Mouse (Mus musculus) cerebellum, postnatal 25 days (tissue): ENCODE measurements around the gene Smc2.
"Not testable (repeated sequence)": the region's sequence is repeated elsewhere in the genome, so short reads cannot be mapped to it uniquely, and the experiment has no call there.

Experiments used
- DNase-seq, 2 experiments: peaks; one replicate each; pipeline ENCODE4 v3.0.0; 2021; ENCODE audit warnings: mixed read lengths in 2 of 2

Smc2 gene

DNA sequence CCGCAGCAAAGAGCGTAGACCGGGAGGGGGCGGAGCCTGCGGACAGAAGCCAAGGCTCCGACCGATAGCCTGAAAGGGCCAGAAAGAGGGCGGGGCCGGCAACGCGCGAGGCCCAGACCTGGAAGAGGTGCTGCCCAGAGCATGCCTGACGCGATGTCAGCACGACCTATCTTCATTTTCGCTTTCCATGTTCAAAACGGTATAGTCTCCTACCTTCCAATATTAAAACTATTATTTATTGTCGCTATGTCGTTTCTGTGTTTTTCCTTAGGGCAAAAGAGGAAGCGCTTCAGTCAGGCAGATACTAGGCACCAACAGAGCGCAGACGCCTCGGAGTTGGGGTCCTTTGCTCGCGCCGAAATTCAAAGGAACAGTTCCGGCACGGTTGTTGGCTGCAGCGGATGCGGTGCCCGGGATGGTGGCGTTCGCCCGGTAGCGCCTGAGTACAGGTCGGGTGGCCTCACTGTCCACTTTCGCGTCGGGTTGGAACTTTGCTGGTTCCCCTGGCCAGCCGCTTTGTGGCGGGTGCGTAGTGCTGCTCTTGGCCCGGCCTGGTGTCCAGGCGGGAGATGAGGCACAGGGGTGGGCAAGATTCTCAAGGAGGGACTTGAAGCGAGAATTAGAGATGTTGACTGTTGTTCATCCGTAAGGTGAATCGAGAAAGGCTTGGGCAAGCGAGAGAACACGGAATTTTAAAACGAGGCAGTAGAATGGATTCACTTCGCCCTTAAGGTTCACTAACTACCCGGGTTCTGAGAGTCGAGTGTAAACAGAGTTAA, at the start of gene Smc2:
Gene Smc2 (plus strand): TSS at position 358 of the 779 bp plus-strand sequence.
- DNase-seq: peak; percentile 92 to 97

DNA sequence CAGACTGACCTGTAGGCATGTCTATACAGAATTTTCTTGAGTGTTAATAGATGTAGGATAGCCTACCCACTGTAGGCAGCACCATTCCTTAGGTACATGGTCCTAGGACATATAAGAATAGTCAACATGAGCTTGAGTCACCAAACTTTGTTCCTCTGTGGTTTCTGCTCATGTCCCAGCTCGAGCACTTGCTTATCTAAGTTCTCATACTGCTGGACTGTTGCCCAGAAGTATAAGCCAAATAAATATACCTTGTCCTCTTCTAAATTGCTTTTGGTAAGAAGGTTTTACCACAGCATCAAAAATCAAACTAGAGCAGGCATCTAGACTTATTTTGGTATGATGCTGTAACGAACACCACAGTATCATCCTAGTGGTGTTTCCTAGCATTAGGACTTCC, 27.5 kb upstream of the Smc2 start:
- no peak for DNase-seq

DNA sequence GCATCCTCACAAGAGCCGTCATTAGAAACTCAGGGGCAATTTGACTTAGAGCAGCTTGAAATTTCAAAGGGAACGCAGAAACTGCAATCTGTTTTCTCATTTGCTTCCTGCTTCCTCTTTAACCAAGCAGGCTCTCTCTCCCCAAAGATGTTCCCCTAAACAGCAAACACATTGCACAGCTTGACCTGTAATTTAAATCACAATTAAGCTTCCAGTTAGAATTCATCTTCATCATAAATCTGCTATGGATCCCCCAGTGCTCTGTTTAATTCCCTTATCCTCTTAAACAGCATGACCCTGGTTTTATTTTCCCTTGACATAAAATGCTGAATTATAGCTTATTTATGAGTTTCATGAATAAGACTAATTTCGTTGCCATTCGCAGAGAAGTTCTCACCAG, 15.4 kb upstream of the Smc2 start:
- no peak for DNase-seq

DNA sequence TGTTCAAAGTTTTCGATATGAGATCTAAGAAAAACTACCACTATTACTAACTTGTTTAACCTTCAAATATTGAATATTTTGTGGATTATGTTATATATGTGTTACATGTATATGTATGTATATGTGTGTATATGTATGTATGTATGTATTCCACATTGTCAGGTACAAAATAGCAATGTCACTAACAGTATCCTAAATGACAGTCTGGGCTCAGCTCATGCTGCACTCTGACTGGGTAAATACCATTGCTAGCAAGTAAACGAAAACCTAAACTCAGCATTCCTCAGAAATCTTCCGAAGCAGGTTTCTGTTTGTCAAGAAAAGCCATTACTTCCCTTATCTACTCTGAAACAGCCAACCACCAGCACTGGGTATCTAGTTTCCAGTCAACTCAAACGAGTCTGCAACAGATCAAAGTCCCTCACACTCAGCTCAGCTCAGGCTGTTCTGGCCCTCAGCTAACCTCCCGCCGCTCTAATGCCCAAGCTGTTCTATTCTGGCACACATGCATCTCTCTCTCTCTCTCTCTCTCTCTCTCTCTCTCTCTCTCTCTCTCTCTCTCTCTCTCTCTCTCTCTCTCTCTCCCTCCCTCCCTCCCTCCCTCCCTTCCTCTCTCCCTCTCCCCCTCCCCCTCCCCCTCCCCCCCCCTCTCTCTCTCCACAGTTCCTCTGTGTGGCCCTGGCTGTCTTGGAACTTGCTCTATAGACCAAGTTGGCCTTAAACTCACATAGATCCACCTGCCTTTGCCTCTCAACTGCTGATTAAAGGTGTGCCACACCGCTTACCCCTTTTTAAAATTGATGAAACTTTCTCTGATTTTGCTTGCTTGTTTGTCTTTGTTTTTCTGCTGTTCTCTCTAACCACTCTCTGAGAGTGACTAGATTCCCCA, 9.5 kb upstream of the Smc2 start:
- no peak for DNase-seq

DNA sequence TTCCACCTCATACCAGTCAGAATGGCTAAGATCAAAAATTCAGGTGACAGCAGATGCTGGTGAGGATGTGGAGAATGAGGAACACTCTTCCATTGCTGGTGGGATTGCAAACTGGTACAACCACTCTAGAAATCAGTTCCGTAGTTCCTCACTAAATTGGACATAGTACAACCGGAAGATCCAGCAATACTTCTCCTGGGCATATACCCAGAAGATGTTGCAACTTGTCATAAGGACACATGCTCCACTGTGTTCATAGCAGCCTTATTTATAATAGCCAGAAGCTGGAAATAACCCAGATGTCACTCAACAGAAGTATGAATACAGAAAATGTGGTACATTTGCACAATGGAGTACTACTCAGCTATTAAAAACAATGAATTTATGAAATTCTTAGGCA, 3.5 kb upstream of the Smc2 start:
- not testable (repeated sequence) for DNase-seq

DNA sequence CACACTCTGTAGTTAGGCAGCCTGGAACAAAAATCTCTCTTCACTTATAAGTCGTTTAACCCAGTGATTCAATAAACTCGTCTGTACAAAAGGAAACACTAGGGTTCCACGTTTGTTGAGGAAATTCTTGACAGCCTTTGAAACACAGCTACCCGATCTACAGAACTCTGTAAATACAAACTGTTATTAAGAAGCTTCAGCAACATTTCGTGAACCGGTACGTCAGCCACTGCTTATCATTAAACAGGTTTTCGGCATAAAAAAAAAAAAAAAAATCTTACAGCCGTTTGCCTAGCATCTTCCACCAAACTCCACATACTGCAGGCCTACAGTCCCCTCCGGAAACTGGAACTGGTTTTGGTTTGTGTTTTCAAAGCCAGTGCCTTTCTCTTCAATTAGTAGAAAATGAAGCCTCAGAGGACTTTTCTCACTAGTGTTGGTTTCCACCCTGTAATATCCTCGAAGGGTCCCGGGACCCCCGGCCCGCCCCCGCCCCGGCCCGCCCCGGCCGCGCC, 615 bp upstream of the Smc2 start:
- no peak for DNase-seq

- DNase-seq: no peak
Observed at GRCm38 (mm10) chr4:52459726-52460125, 20.7 kb downstream of the Smc2 start.

DNA sequence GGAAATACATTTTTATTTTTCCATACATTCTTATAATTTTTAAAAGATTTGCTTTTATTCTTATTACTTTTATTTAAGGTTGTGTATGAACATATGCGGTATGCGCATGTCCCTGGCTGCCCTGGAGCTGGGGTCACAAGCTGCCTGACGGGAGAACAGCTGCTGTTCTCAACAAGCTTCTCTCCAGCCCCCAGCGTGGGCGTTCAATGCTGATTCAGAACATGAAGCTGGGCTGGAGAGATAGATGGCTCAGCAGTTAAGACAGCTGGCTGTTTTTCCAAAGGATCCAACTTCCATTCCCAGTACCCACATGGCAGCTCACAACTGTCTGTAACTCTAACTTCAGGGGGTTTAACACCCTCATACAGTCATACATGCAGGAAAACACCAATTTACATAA, 22.3 kb downstream of the Smc2 start:
- no peak for DNase-seq

- no peak for DNase-seq
Observed at GRCm38 (mm10) chr4:52473431-52473830, 34.4 kb downstream of the Smc2 start.

GRCm38 (mm10) chr4:52487486-52487885, 48.4 kb downstream of the Smc2 start:
- no peak for DNase-seq

DNA sequence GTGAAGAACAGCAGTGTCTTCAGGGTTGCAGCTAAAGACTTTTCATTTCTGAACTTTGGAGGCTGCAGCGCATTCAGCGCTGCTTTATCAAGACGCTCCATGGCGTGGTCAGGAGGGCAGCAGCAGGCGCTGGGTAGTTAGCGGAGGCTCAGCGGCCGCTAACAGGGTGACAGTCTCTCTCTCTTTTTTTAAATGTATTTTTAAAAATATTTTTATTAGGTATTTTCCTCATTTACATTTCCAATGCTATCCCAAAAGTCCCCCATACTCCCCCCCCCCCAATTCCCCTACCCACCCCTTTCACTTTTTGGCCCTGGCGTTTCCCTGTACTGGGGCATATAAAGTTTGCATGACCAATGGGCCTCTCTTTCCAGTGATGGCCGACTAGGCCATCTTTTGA, 58.1 kb downstream of the Smc2 start, which contains the start of gene Vma21-ps:
Gene Vma21-ps (minus strand): TSS at position 101 of the 400 bp plus-strand sequence.
- DNase-seq: not testable (repeated sequence)

GRCm38 (mm10) chr4:52517580-52517979, 78.5 kb downstream of the Smc2 start:
- no peak for DNase-seq

DNA sequence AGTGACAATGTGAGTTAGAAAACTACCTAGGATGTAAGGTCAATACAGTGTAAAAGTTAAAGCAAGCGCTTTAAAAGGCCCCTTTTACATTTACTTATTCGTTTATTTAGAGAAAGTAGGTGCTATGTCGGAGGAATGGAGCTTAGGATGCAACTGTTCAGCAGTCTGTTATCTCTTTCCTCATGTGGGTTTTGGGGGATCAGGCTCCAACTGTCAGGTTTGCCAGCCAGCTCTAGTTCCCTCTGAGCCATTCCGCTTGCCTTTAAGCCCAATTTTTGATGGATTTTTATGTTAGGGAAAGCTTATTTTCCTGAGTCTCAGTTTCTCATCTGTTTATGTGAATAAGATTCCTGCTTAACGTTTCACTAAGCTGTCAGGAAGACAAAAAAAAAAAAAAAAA, 80.3 kb downstream of the Smc2 start:
- DNase-seq: no peak

DNA sequence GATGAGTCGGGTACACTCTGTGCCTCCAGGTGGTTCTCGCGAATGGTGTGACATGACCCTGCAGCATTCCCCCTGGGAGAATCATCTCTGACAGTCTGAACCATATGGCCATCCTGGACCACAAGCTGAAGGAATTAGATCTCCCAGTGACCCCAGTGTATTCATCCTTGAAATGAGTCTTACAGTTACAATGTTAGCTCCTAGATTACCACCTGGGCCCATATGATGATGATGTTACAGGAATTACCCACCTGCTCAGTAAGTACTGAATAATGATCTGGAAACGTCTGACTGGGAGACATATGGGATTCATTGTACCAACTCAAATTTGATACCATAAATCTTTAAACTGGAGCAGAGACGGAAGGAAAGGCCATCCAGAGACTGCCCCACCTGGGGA, 87.4 kb downstream of the Smc2 start:
- DNase-seq: no peak

DNA sequence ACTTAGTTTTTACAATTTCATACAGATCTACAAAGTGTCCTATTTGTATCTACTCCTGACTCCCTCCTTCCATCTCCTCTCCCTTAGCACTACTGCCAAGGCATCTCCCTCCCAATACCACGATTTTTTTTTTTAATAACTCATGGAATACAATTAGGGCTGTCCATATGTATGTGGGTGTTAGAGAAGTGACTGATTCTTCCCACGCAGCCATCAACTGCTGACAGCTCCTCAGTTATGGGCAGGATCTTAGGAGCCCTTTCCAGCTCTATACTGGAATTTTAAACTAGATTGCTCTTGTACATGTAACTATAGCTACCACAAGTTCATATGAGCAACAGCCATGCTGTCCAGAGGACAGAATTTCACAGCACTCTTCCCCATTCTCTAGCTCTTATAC, 91.6 kb downstream of the Smc2 start:
- no peak for DNase-seq
